Mouse (Mus musculus): ENCODE results near the gene Taar5. TPM values are rescaled to one million over a fixed set of nuclear protein-coding genes. Genes with fewer than 3 reads are reported as not detected.

The Taar5 gene
- total RNA-seq, 1 experiment from 2014 or later = not detected

DNA sequence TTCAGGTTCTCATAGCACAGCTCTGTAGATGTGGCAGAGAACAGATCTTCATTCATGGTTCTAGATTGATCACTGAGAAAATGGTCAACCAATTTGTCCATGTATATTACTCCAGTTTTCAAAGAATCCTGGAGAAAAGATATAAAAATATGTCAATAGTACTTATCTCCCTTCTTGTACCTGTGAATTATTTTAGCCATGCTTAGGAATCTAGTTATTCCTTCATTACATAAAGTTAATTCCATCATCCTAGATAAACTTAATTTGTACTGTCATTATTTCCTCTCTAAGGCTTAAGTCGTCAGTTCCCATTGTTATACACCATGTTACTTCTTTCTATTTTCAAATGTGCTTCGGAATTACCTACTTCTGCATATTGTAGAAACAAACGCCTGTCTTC, 22.9 kb downstream of the Taar5 start, which contains the start of gene Taar7a:
Gene Taar7a, minus strand, starts transcription at position 101 of the 400 bp plus-strand sequence.
- ATAC-seq (replicated peaks in 1 of 2; ENCODE audit: insufficient read depth in 1 of 2, low FRiP score in 2 of 2, low TSS enrichment in 1 of 2, low read depth in 1 of 2, poor library complexity in 2 of 2, severe bottlenecking in 2 of 2) = no peak

DNA sequence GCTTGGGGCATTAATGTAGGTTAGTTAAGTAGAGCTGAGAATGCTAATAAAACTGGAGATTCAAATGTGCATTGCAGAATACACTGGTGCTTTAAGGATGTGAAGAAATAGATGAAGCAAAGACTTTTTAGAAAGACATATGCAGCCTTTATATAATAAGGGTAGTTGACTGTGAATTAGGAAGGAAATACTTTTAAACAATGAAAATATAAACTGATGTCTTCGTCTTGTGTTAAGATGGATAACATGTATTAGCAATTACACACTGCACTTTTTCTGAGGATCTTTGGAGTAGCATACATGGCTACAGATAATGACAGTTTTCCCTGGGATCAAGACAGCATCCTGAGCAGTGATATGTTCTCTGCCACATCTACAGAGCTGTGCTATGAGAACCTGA, 29.1 kb downstream of the Taar5 start, which contains the start of gene Taar7b:
Gene Taar7b, plus strand, starts transcription at position 301 of the 400 bp plus-strand sequence.
- no peak for ATAC-seq (replicated peaks in 1 of 2; ENCODE audit: insufficient read depth in 1 of 2, low FRiP score in 2 of 2, low TSS enrichment in 1 of 2, low read depth in 1 of 2, poor library complexity in 2 of 2, severe bottlenecking in 2 of 2)

DNA sequence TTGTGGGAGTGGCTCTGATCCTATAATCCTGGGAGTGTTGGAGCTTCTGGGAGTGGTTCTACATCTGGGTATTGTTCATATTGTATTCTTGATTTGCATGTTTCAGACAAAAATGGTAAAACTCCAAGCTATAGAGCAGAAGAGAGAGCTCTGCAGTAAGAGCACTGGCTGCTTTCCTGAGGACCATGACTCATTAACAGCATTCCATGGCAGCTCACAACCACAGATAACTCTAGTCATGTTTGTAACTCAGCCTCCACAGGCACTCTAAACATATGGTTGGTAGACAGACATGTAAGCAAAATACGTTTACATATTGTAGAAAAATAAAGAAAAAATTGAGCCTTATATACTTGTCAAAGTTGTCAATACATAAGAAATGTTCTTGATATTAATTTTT, 35.9 kb downstream of the Taar5 start:
- ATAC-seq (replicated peaks in 1 of 2; ENCODE audit: insufficient read depth in 1 of 2, low FRiP score in 2 of 2, low TSS enrichment in 1 of 2, low read depth in 1 of 2, poor library complexity in 2 of 2, severe bottlenecking in 2 of 2) = no peak

DNA sequence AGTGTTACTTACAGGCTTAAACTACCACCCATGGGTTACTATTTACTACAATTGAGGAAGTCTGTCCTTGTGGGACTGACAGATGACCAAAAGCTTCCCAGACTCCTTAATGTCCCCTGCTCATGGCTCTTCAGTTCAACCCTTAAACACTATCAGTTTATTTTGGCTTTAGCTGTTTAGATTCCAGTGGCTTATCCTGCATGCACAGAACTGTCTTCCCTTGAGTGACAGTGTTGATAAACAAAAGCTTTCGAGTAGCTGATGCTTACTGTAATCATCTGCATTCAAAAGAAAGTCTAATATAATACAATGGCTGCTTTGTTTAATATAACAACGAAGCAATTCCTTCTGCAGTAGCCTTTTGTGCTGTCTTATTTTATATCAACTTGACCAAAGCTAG, 36.5 kb downstream of the Taar5 start:
- no peak for ATAC-seq (replicated peaks in 1 of 2; ENCODE audit: insufficient read depth in 1 of 2, low FRiP score in 2 of 2, low TSS enrichment in 1 of 2, low read depth in 1 of 2, poor library complexity in 2 of 2, severe bottlenecking in 2 of 2)

DNA sequence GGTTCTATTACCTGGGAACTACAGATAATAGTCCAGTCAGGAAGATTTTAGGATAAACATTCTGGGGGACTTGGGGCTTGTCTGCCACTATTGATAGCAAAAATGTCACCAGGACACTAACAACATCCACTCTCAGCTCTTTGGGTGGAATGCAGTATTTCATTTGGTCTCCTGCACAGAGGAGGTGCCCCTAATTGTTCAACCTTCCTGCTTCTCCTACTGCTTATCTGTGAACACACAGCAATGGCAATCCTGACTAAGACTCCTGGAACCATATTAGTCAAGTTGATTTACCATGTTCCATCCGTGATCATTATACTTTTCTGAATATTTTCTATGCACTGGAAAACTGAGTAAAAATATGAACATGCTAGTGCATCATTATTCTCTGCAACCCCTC, 37.6 kb downstream of the Taar5 start:
- ATAC-seq (replicated peaks in 1 of 2; ENCODE audit: insufficient read depth in 1 of 2, low FRiP score in 2 of 2, low TSS enrichment in 1 of 2, low read depth in 1 of 2, poor library complexity in 2 of 2, severe bottlenecking in 2 of 2) = no peak

Other genes with a start within 250 kb of the Taar5 start
- 1,082 and 2,100 TPM in 2 replicates for gene Rps12, start 183.4 kb upstream of the Taar5 start, total RNA-seq (2017)
- gene Slc18b1, start 173.7 kb upstream of the Taar5 start, total RNA-seq (2017) = 1.2 and 2.4 TPM in 2 replicates
- 1.0 TPM in 1 of 2 replicates, not detected in the other for gene Vnn3, start 119.2 kb upstream of the Taar5 start, total RNA-seq (2017)
- 2.7 and 2.9 TPM in 2 replicates for gene Vnn1, start 76.0 kb upstream of the Taar5 start, total RNA-seq (2017)
- not detected in 2 replicates for gene Taar1, start 50.4 kb upstream of the Taar5 start, total RNA-seq (2017)
- not detected in 2 replicates for gene Taar2, start 32.1 kb upstream of the Taar5 start, total RNA-seq (2017)
- not detected in 2 replicates for gene Taar3, start 21.1 kb upstream of the Taar5 start, total RNA-seq (2017)
- gene Taar4, start 10.2 kb upstream of the Taar5 start, total RNA-seq (2017) = not detected in 2 replicates
- gene Taar6, start 14.9 kb downstream of the Taar5 start, total RNA-seq (2017) = not detected in 2 replicates
- not detected in 2 replicates for gene Taar7a, start 22.8 kb downstream of the Taar5 start, total RNA-seq (2017)
- not detected in 2 replicates for gene Taar7b, start 29.2 kb downstream of the Taar5 start, total RNA-seq (2017)
- gene Taar7d, start 56.5 kb downstream of the Taar5 start, total RNA-seq (2017) = not detected in 2 replicates
- not detected in 2 replicates for gene Taar7e, start 66.9 kb downstream of the Taar5 start, total RNA-seq (2017)
- gene Taar7f, start 78.8 kb downstream of the Taar5 start, total RNA-seq (2017) = not detected in 2 replicates
- not detected in 2 replicates for gene Taar8a, start 105.8 kb downstream of the Taar5 start, total RNA-seq (2017)
- not detected in 2 replicates for gene Taar8b, start 121.6 kb downstream of the Taar5 start, total RNA-seq (2017)
- gene Taar8c, start 131.2 kb downstream of the Taar5 start, total RNA-seq (2017) = not detected in 2 replicates
- gene Taar9, start 138.8 kb downstream of the Taar5 start, total RNA-seq (2017) = not detected in 2 replicates
- gene Stx7, start 178.6 kb downstream of the Taar5 start, total RNA-seq (2017) = 38.7 and 44.2 TPM in 2 replicates